Mouse (Mus musculus): ENCODE data around the gene Dcaf4.

DNA sequence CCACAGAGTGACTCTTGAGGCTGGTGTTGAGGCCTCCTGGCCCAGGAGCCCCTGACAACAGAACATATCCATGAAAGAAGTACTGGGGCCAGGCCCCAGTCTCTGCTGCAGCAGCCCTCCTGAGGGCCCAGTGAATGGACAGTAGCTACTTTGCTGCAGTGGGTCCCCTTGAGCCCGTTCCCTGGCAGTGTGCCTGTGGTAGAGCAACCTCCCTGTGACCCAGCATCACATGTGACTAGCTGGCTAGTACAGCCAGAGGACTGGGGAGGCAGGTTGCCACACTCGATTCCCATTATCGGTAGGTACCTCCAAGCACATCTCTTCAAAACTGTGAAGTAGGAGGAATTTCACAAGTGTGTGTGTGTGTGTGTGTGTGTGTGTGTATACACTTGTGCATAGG, 12.7 kb downstream of the Dcaf4 start:
- TF ChIP-seq POLR2A (IDR thresholded peaks at IDR 0.05; ENCODE audit: borderline replicate concordance, extremely low read depth, insufficient read depth, insufficient read length, poor library complexity, severe bottlenecking), result no peak
- TF ChIP-seq CTCF (IDR thresholded peaks at IDR 0.05; ENCODE audit: borderline replicate concordance, extremely low read depth, insufficient read depth, insufficient read length), result no peak

Data from brain, embryonic 14.5 days (tissue).